Mouse (Mus musculus): ENCODE results near the gene Atxn1. TPM values are rescaled to one million over a fixed set of nuclear protein-coding genes. Genes with fewer than 3 reads are reported as not detected.

Atxn1 gene
- total and polyA plus RNA-seq, 3 experiments, result 0.39 to 1.1 TPM; not detected in 1

GRCm38 (mm10) chr13:45970920-45971536 lies 6.2 kb upstream of the Atxn1 start:
- Histone ChIP-seq H3K27ac (ENCODE audit: control insufficient read depth, low read depth, low read length) (no peak overlapping the region), H3K36me3 (ENCODE audit: control insufficient read depth in 1 of 2, insufficient read depth in 2 of 2, low read length in 2 of 2) (peaks cover 0 to 6% of the 10 kb centered on the region in 2 experiments; a peak in 2 of 4 replicates), H3K27me3 (ENCODE audit: control insufficient read depth in 1 of 2, insufficient read depth in 2 of 2, low read length in 2 of 2) (peaks cover 1 to 5% of the 10 kb centered on the region in 2 experiments; a peak in 2 of 4 replicates), H3K4me1 (ENCODE audit: control insufficient read depth in 1 of 2, insufficient read depth in 2 of 2, low read length in 2 of 2) (no peaks in the 10 kb centered on the region), H3K9ac (ENCODE audit: control insufficient read depth, low read depth, low read length, poor library complexity, severe bottlenecking) (no peak overlapping the region), H3K4me3 (ENCODE audit: control insufficient read depth in 1 of 2, insufficient read depth in 1 of 2, low read depth in 2 of 2, low read length in 2 of 2) (no peak overlapping the region), H3K9me3 (replicated peaks; ENCODE audit: insufficient read depth, low read length) (no peaks in the 10 kb centered on the region), H3K79me2 (ENCODE audit: control insufficient read depth, insufficient read depth, low read length, poor library complexity) (no peaks in the 10 kb centered on the region)
- DNase-seq (ENCODE audit: low read depth, low spot score), result no peak
- TF ChIP-seq USF2 (IDR thresholded peaks at IDR 0.05; ENCODE audit: borderline replicate concordance in 1 of 2, insufficient read depth in 1 of 2, low read depth in 1 of 2, low read length in 2 of 2), result no peak
- TF ChIP-seq HCFC1 (IDR thresholded peaks at IDR 0.05; ENCODE audit: low read depth, low read length), result no peak
- no peak for TF ChIP-seq TBP (IDR thresholded peaks at IDR 0.05; ENCODE audit: low read depth, low read length)
- TF ChIP-seq CTCF (IDR thresholded peaks at IDR 0.05 in 2 of 3, conservative IDR thresholded peaks at IDR 0.05 in 1 of 3; ENCODE audit: control insufficient read depth in 1 of 3, insufficient read depth in 1 of 3, low read depth in 2 of 3, low read length in 3 of 3, poor library complexity in 1 of 3, severe bottlenecking in 1 of 3), result no peak
- no peak for TF ChIP-seq ZKSCAN1 (IDR thresholded peaks at IDR 0.05; ENCODE audit: low read depth, low read length)
- no peak for TF ChIP-seq ETS1 (IDR thresholded peaks at IDR 0.05; ENCODE audit: low read depth, low read length)
- no peak for TF ChIP-seq ELF1 (IDR thresholded peaks at IDR 0.05; ENCODE audit: low read depth, low read length)
- no peak for TF ChIP-seq MEF2A (IDR thresholded peaks at IDR 0.05; ENCODE audit: extremely low read depth, insufficient replicate concordance, low read depth, low read length, poor library complexity, severe bottlenecking)
- TF ChIP-seq CHD2 (IDR thresholded peaks at IDR 0.05; ENCODE audit: low read length), result no peak
- no peak for TF ChIP-seq UBTF (IDR thresholded peaks at IDR 0.05; ENCODE audit: borderline replicate concordance, insufficient read depth, low read depth, low read length)
- no peak for TF ChIP-seq USF1 (IDR thresholded peaks at IDR 0.05; ENCODE audit: low read depth, low read length)
- no peak for TF ChIP-seq RAD21 (IDR thresholded peaks at IDR 0.05; ENCODE audit: low read depth, low read length)
- TF ChIP-seq E2F4 (IDR thresholded peaks at IDR 0.05; ENCODE audit: borderline replicate concordance, low read depth, low read length), result no peak
- TF ChIP-seq RCOR1 (IDR thresholded peaks at IDR 0.05; ENCODE audit: low read depth, low read length), result no peak
- no peak for TF ChIP-seq NELFE (IDR thresholded peaks at IDR 0.05; ENCODE audit: low read depth, low read length)
- TF ChIP-seq KAT2A (conservative IDR thresholded peaks at IDR 0.05; ENCODE audit: low read depth, low read length), result no peak
- TF ChIP-seq POLR2AphosphoS2 (IDR thresholded peaks at IDR 0.05; ENCODE audit: low read length), result no peak
- TF ChIP-seq TCF12 (IDR thresholded peaks at IDR 0.05; ENCODE audit: low read depth, low read length), result no peak
- TF ChIP-seq MYB (IDR thresholded peaks at IDR 0.05; ENCODE audit: low read depth, low read length), result no peak

- Histone ChIP-seq H3K9ac (ENCODE audit: control insufficient read depth, low read depth, low read length, poor library complexity, severe bottlenecking) (no peak overlapping the region), H3K4me3 (ENCODE audit: control insufficient read depth in 1 of 2, insufficient read depth in 1 of 2, low read depth in 2 of 2, low read length in 2 of 2) (no peak overlapping the region), H3K4me1 (ENCODE audit: control insufficient read depth in 1 of 2, insufficient read depth in 2 of 2, low read length in 2 of 2) (no peaks in the 10 kb centered on the region), H3K36me3 (ENCODE audit: control insufficient read depth in 1 of 2, insufficient read depth in 2 of 2, low read length in 2 of 2) (no peaks in the 10 kb centered on the region), H3K27me3 (ENCODE audit: control insufficient read depth in 1 of 2, insufficient read depth in 2 of 2, low read length in 2 of 2) (peaks cover 1 to 3% of the 10 kb centered on the region in 2 experiments; a peak in 2 of 4 replicates), H3K79me2 (ENCODE audit: control insufficient read depth, insufficient read depth, low read length, poor library complexity) (peaks cover 2% of the 10 kb centered on the region; the same call in 1 of the 2 replicates), H3K9me3 (replicated peaks; ENCODE audit: insufficient read depth, low read length) (no peaks in the 10 kb centered on the region), H3K27ac (ENCODE audit: control insufficient read depth, low read depth, low read length) (no peak overlapping the region)
- DNase-seq (ENCODE audit: low read depth, low spot score), result no peak
- no peak for TF ChIP-seq EP300 (IDR thresholded peaks at IDR 0.05; ENCODE audit: low read depth in 1 of 2, low read length in 2 of 2)
- no peak for TF ChIP-seq TAL1 (IDR thresholded peaks at IDR 0.05; ENCODE audit: low read length)
- TF ChIP-seq SIN3A (IDR thresholded peaks at IDR 0.05; ENCODE audit: low read length), result no peak
- no peak for TF ChIP-seq MAZ (IDR thresholded peaks at IDR 0.05; ENCODE audit: low read depth, low read length)
- TF ChIP-seq BHLHE40 (IDR thresholded peaks at IDR 0.05; ENCODE audit: borderline replicate concordance, low read depth, low read length), result no peak
- no peak for TF ChIP-seq ZKSCAN1 (IDR thresholded peaks at IDR 0.05; ENCODE audit: low read depth, low read length)
- TF ChIP-seq RAD21 (IDR thresholded peaks at IDR 0.05; ENCODE audit: low read depth, low read length), result no peak
- TF ChIP-seq SMC3 (IDR thresholded peaks at IDR 0.05; ENCODE audit: low read depth, low read length), result no peak
- no peak for TF ChIP-seq GABPA (IDR thresholded peaks at IDR 0.05; ENCODE audit: low read depth, low read length)
Measured at GRCm38 (mm10) chr13:45968206-45968605, 3.4 kb upstream of the Atxn1 start.
